Mouse (Mus musculus) Muller cell, postnatal 12 days (primary cell): ENCODE results near the gene Slc37a4.
A peak's percentile ranks its signal among the peaks of the same experiment; 100 is the strongest.
"Not testable (repeated sequence)": the region's sequence is repeated elsewhere in the genome, so short reads cannot be mapped to it uniquely, and the experiment has no call there.

ENCODE experiments used
- DNase-seq: peaks from one replicate; pipeline ENCODE4 v3.0.0-alpha.2; 2015; ENCODE audit errors: inconsistent ontology term

Slc37a4 gene

DNA sequence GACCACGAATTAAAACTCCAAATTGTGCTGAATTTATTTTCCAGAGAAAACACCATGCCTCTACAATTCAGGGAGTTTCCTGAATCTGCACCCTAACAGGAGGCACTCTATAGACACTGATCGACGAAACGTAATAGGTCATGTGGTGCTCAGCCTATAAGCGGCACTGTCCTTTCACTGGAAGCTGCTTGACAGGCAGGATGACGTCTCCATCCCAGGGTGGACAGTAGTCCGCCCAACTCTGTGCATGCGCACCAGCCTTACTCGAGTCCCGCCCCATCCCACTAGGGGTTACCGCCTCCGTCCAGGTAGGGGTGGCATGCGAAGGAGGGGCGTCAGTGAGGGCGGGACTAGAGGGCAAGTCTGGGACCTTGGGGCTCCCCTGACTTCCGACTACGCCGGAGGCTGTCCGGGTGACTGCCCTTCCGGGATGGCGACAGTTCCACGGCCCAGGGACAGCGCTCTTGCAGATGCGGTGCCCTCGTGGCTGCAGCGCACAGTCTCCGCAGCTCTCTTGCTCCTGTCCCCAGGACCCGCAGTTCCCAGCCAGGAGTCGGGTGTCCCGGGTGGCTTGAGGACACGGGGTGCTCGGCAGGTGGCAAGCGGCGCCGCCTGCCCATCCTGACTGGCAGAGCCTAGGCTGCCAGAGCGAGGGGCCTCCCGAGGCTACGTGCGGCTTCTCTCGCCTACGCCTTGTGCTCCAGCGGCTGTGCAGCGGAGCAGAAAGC lies at the start of gene Slc37a4:
Gene Slc37a4 (plus strand): TSS at position 169 of the 728 bp plus-strand sequence.
- peak; percentile 97 for DNase-seq

GRCm38 (mm10) chr9:44347166-44347565 lies 49.5 kb upstream of the Slc37a4 start:
- no peak for DNase-seq

DNA sequence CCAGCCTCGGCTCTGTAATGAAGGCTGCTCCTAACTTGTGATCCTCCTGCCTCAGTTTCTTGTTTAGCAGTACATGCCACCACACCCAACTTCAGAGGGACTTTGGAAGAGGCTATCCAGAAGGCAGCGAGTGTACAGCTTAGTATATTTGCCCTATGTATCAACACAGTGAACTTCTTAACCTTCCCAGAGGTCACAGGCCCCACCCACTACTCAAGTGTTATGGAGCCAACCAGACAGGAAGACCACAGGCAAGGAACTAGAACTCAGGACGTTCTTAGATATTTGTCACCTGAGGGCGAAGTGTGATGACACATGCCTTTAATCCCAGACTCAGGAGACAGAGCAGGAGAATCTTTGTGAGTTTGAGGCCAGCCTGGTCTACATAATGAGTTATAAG lies 49.0 kb upstream of the Slc37a4 start:
- no peak for DNase-seq

DNA sequence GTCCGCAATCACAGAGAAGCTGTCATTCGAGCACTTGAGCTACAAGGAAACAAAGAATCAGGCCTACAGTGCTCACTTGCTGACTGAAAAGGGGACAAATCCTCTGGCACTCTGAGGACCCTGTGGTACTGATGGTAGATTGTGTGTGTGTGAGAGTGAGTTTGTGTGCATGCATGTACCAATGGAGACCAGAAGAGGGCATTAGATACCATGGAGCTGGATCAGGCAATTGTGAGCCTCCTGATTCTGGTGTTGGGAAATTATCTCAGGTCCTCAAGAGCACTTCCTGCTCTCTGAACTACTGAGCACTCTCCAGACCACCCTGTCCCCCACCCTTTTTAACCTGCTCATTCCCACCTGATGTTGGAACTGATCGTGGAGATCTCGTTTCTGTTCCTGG lies 48.1 kb upstream of the Slc37a4 start:
- DNase-seq: no peak

DNA sequence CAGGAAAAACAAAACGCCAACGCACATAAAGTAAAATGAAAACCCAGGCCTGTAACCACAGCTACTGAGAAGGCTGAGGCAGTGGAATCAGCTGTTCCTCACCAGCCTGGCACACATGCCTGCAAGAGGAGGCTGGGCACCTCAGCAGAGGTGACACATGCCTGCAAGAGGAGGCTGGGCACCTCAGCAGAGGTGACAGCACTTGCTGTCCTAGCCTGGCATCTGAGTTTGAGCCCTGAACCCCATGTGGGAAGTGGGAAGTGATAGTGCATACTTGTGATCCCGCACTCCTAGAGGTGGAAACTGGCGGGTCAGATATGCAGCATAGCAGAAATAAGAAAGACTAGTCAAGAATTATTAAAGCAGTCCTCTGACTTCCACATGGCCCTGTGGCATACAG lies 45.3 kb upstream of the Slc37a4 start:
- DNase-seq: no peak

GRCm38 (mm10) chr9:44352337-44352736 lies 44.3 kb upstream of the Slc37a4 start:
- DNase-seq: no peak

GRCm38 (mm10) chr9:44353142-44353541 lies 43.5 kb upstream of the Slc37a4 start:
- no peak for DNase-seq

DNA sequence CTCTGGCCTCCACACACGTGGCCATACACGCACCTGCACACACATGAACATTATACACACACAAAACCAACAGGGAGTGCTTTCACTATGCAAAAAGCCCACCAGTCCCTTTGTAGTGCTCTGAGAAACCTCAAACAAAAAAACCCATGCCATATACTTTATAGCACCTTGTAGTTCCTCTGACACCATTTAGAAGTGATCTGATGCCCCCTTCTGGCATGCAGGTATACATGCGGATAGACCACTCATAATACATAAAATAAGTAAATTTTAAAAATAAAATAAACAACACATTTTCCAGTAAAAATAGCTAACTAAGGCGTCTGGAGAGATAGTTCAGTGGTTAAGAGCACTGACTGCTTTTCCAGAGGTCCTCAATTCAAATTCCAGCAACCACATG lies 39.4 kb upstream of the Slc37a4 start:
- DNase-seq: no peak

DNA sequence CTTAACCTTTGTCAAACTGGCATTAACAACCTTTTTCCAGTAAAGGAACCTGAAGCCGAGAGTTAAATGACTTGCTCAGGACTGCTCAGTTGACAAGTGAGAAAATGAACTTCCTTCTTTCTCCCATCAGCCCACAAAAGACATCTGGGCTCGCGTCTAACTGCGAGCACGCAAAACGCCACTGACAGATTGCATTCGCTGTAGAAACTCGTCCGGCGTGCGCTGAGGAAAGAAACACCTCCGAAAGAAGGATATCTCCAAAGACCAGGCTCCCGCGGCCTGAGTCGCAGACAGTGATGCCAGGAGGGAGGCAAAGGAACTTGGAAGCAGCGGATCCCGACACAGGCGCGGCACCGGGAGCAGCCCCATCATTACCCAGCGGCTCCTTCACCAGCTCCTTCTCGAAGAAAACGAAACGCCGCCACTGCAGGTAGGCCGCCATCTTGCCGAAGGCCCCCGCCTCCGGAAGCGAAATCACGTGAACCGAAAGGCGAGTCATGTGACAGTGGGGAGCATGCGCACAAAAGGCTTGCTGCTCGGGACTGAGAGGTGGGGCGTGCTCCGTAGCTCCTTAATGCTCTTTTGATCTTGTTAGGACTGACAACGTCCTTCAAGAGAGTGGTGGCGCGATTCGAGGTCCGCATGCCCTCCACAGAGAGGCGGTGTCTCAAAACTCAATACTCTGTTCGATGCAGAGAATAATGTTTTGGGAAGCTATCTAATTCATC lies 35.3 kb upstream of the Slc37a4 start, which contains the start of gene Vps11:
Gene Vps11 (minus strand): TSS at position 481 of the 728 bp plus-strand sequence.
- DNase-seq: peak; percentile 89

DNA sequence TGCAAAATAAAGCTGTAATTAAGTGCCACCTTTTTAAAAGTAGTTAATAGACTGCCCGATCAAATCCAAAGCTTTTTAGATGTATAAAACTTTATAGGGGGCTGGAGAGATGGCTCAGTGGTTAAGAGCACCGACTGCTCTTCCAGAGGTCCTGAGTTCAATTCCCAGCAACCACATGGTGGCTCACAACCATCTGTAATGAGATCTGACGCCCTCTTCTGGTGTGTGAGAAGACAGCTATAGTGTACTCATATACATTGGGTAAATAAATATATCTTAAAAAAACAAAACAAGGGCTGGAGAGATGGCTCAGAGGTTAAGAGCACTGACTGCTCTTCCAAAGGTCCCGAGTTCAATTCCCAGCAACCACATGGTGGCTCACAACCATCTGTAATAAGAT lies 34.7 kb upstream of the Slc37a4 start:
- DNase-seq: not testable (repeated sequence)

- DNase-seq: no peak
These were observed 32.2 kb upstream of the Slc37a4 start for GRCm38 (mm10) chr9:44364480-44364879.

DNA sequence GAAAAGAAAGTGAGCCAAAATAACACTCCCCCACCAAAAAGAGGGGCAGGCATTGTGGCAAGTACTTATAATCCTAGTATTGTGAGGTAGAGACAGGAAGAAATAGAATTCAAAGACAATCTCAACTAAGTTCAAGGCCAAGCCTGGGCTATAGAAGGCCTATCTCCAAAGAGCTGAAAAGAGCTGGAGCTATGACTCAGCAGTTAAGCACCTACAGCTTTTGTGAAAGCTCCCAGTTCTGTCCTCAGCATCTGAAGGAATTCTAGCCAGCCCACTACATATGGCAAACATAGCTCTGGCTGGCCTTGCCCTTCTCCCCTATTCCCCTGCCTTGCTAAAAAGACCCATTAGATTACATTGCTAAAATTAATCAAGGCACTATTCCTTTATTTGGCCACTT lies 23.3 kb upstream of the Slc37a4 start:
- peak; percentile 25 for DNase-seq

GRCm38 (mm10) chr9:44376141-44376540 lies 20.5 kb upstream of the Slc37a4 start:
- no peak for DNase-seq

GRCm38 (mm10) chr9:44377335-44377734 lies 19.3 kb upstream of the Slc37a4 start:
- DNase-seq: not testable (repeated sequence)

- DNase-seq: no peak
These were observed 18.4 kb upstream of the Slc37a4 start for GRCm38 (mm10) chr9:44378153-44378730.

DNA sequence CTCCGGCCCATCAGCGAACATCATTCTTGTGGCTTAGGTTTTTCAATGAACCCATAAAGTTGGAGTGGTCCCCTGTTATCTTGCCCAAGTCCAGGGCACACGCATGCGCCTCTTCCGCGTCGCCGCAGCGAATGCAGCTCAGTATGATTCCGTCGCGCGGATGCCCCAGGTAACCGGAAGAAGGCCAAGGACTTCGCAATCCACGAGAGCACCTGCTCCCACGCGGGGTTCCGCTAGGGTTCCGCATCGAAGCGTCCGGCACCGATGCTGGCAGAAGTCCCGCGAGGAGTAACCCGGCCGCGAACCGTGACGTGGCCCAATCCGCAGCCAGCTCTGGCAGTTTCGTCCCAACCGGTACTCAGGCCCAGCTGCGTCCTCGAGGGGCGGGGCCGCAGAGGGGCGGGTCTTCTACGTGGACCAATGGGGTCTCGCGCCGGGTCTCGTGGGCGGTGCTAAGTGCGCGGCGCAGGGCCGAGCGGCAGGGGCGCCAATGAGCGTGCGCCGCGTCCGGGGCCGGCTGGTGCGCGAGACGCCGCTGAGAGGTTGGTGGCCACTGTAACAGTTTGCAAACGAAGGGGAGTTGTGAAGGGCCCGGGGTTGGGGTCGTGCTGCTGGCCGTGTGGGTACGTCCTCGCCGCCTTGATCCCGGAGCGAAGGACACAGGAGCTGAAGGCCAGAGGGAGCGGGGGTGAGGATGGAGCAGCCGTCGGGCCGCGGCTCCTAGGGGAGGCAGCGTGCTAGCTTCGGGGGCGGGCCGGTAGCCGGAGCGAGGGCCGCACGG lies 17.4 kb upstream of the Slc37a4 start, which contains the start of gene Hyou1:
Gene Hyou1 (plus strand): TSS at position 437 of the 781 bp plus-strand sequence.
- peak; percentile 99 for DNase-seq

- no peak for DNase-seq
These were observed 16.8 kb upstream of the Slc37a4 start for GRCm38 (mm10) chr9:44379862-44380261.

DNA sequence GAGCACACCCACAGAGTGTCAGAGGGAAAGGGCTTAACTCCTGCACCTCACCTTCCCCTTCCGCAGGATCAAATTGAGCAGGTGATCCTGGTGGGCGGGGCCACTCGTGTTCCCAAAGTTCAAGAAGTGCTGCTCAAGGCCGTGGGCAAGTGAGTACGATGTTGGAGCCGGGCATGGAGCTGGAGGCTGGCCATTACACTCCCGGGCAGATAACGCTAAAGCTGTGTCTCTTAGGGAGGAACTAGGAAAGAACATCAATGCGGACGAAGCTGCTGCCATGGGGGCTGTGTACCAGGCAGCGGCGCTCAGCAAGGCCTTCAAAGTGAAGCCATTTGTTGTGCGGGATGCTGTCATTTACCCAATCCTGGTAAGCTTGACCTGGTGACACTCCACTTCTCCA lies 12.1 kb upstream of the Slc37a4 start:
- DNase-seq: no peak

DNA sequence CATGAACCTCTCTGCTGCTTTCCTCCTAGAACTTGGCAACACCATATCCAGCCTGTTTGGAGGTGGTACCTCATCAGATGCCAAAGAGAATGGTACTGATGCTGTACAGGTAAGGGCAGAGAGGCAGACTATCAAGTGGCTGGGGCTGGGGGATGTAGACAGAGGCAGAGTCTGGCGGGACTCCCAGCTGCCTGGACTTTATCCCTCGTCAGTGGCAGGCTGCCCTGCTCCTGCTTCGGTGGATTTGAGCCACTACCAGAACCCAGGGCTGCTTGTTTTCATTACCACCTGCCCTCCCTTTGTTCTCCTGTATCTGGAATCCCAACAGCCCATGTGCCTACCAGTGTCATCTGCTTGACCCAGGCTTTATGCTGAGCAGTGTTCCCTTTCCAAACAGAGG lies 9.4 kb upstream of the Slc37a4 start:
- DNase-seq: no peak

- DNase-seq: no peak
These were observed 7.4 kb upstream of the Slc37a4 start for GRCm38 (mm10) chr9:44389273-44389672.

DNA sequence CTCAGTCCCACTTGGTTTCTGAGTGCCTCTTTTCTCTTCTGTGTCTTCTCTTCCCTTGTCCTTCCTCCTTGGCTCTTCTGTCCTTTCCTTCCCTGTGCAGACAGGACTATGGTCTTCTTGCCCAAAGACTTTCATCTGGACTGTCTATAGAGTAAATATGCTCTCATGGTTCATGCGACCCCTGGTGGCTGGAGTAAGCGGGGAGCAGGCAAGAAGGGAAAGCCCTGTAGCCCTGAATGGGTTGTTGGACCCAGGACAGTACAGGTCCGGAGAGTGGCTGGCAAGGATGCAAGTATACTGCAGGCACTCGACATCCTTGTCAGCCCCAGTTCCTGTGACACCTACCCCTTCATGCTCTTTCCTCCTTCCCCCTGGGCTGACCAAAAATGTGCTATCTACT lies 5.2 kb upstream of the Slc37a4 start:
- DNase-seq: peak; percentile 49

DNA sequence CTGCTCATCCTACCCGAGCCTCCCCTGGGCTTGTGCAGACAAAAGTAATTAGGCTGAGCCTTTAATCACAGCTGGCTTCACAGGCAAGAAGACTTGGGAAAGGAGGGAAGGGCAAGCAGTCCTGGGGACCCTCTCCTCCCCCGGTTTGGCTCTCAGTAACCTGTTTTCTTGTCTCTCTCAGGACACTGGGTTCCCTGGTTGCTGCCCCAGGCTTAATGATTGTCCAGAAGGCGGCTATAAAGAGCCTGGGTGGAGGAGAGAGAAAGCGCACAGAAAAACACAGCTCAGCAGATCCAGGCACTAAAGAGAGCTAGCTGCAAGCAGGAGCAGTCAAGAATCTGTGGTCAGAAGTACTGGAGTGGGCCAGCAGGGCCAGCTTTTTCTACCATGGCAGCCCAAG lies 1.4 kb downstream of the Slc37a4 start:
- DNase-seq: peak; percentile 40
